Comparison of ENCODE assay signal across 8 mouse cellular contexts in the genomic region with DNA sequence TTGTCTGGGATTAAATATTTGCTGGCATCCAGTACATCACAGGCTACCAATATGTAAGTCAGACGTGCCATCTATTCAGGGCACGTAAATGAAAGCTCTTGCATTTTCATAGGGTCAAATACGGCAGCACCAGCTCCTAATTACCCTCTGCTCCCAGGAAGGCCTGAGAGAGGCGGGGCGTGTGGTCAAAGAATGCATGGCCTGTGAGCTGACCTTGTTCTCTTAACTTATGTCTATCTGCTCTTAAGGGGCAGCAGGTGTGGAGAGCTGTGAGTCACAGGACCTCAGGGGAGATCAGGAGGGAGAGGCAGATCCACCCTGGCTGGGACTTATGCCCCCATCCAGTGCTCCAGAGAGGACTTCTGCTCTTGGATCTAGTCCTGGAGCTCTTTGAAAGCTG.
DNase-seq lines count a peak whose midpoint lies in the region; ATAC-seq lines count a peak whose summit lies in the region.

No protein-coding gene starts in this region.

- ATAC-seq in heart, embryonic 13.5 days (ENCODE audit: extremely low read depth, insufficient number of reproducible peaks, low FRiP score, low TSS enrichment), result no peak
- peak; percentile 35; the same call in 1 of the 2 replicates for ATAC-seq in midbrain, embryonic 11.5 days (ENCODE audit: low FRiP score)

- 47% methylated on average over 5 of the region's 5 CpGs for WGBS in heart, embryonic 13.5 days
- WGBS in midbrain, embryonic 11.5 days, result 10% methylated on average over 5 of the region's 5 CpGs

- H3K4me1 ChIP-seq in heart, embryonic 13.5 days, result peaks cover 29% of the 10 kb centered on the region
- H3K4me1 ChIP-seq in midbrain, embryonic 11.5 days (ENCODE audit: control insufficient read depth, insufficient read depth, low read length), result peaks cover 24% of the 10 kb centered on the region

- peak overlapping the region; percentile 33 for H3K27ac ChIP-seq in heart, embryonic 13.5 days (replicated peaks)
- H3K27ac ChIP-seq in midbrain, embryonic 11.5 days (ENCODE audit: low read depth, low read length), result peak overlapping the region; percentile 55

- DNase-seq in adrenal gland, adult 2 months, result peak; percentile 9
- no peak for DNase-seq in adrenal gland, postnatal 4 days (ENCODE audit: low spot score in 2 of 2)
- peak; percentile 40 for DNase-seq in NIH3T3 (ENCODE audit: low read depth)
- peak; percentile 92 for DNase-seq in midbrain, embryonic 11.5 days (ENCODE audit: low spot score, missing footprints)
- no peak for DNase-seq in cerebellum, adult 9-11 months
- DNase-seq in lung, postnatal 25 days (ENCODE audit: low spot score), result no peak
- no peak for DNase-seq in layer of hippocampus, postnatal 36 days

- no peaks in the 10 kb centered on the region for H3K9me3 ChIP-seq in heart, embryonic 13.5 days
- no peaks in the 10 kb centered on the region; the same call in 1 of the 2 replicates for H3K9me3 ChIP-seq in midbrain, embryonic 11.5 days (ENCODE audit: control insufficient read depth, low read length)

- H3K4me2 ChIP-seq in heart, embryonic 13.5 days, result peak overlapping the region; percentile 56
- peak overlapping the region; percentile 39 for H3K4me2 ChIP-seq in midbrain, embryonic 11.5 days

- H3K27me3 ChIP-seq in heart, embryonic 13.5 days (replicated peaks), result no peaks in the 10 kb centered on the region
- H3K27me3 ChIP-seq in midbrain, embryonic 11.5 days (ENCODE audit: control insufficient read depth, insufficient read depth, low read length), result no peaks in the 10 kb centered on the region

- peak overlapping the region; percentile 55; the same call in 1 of the 2 replicates for H3K9ac ChIP-seq in heart, embryonic 13.5 days
- H3K9ac ChIP-seq in midbrain, embryonic 11.5 days (ENCODE audit: low read length), result peak overlapping the region; percentile 40

- peak overlapping the region; percentile 23 for H3K4me3 ChIP-seq in heart, embryonic 13.5 days
- H3K4me3 ChIP-seq in midbrain, embryonic 11.5 days (ENCODE audit: low read depth, low read length), result peak overlapping the region; percentile 18

- no peaks in the 10 kb centered on the region for H3K36me3 ChIP-seq in heart, embryonic 13.5 days
- H3K36me3 ChIP-seq in midbrain, embryonic 11.5 days (ENCODE audit: control insufficient read depth, insufficient read depth, low read length), result no peaks in the 10 kb centered on the region

Comparison
In these comparisons a context has a peak if more than half of its experiments do, and no peak if none do; other contexts are left out.
1. DNase-seq: peak in adrenal gland, adult 2 months (single experiment), NIH3T3 (single experiment) and midbrain, embryonic 11.5 days (single experiment); none in adrenal gland, postnatal 4 days (0 of 2), cerebellum, adult 9-11 months (single experiment), lung, postnatal 25 days (single experiment) and layer of hippocampus, postnatal 36 days (0 of 2).